Mouse (Mus musculus) right cerebral cortex, postnatal 14 days (tissue): ENCODE measurements around the gene Slc15a3.
A peak's percentile ranks its signal among the peaks of the same experiment; 100 is the strongest.

ENCODE experiments used
- DNase-seq: peaks from one replicate; pipeline ENCODE4 v3.0.0; 2022

Slc15a3 gene

DNA sequence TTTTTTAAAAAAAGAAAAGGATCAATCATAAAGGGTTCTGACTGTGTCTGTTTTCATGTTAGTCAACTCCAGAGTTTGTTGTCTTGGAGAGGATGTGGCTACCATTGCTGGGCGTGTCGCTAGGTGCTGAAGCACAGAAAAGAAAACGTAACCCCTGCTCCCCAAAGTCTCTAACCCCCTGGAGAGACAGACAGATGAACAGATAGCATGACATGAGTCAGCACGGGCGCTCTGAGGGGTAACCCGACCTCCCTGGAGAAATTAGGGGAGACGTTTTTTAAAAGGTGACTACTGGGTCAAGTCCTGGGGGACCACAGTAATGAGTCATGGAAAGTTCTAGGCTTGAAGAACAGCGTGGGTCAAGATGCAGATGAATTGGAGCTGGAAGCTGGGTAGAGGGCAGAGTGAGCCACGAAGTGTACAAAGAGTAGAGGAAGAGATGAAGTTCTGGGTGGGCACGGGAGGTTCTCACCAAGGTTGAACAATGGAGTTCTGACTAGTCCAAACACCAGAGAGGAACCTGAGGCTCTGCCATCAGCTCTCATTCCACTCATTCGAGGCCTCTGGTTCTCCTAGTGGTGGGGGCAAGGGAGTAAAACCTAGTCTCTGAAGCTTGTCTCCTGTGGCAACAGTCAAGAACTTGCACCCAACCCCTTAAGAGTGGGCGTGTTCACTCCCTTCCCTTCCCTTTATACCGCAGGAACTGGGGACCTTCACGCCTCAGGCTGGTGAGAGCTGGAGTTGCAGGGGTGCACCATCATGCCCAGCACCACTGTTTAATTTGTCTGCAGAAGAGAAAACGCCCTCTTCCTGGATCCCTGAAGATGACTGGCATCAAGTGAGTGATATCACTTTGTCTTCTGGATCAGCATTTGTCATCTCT is at the start of gene Slc15a3:
Gene Slc15a3 (plus strand): TSS at position 718 of the 883 bp plus-strand sequence.
- DNase-seq = no peak

DNA sequence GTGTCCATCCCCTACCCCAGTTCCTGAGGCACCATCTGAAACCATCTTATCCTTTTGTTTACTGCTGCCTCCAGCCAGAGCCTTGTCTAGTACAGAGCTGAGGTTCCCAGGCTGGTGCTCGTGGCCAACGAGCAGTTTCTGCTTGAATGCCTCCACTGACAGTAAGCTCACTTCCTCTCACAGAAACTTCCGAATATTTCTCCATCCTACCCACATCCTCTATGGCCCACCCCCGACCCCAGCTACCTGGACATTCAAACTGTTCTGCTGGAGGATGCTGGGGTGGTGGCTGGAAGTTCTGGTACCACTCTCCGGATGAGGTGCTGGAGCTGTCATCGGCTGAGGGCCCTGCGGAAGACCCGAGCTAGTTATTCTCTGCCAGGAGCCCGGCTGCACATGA is 49.2 kb upstream of the Slc15a3 start:
- DNase-seq = no peak

DNA sequence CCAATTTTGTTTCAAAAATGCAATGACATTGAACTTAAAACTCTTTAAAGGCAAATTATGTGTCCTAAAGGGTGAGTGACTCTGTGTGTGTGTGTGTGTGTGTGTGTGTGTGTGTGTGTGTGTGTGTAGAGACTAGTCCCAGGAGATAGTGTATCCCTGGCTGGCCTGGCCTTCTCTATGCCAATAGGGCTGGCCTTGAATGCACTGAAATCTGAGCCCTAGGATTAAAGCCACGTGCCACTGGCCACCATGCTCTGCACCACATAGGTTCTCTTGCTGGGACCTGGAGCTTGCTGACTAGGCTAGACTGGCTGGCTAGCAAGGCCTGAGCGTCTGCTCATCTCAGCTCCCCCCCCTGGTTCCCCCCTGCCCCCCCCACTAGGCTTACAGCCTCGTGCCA is 46.5 kb upstream of the Slc15a3 start:
- no peak for DNase-seq

DNA sequence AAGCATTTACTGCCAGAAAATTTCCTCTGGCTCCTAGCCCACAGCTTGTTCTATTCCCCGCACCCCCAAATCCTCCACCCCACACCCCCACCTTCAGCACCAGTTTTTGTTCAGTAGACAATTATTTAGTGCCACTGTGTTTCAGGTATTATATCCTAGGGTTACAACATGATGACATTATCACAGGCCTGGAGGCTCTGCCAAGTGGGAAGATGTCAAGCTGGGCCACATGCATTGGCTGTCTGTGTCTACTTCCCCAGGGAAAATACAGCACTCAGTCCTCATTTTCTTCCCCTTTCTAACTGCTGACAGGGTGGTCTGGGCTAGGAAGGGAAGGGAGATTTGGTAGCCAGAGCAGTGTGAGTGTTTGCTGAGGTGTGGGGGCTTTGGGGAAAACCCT is 44.6 kb upstream of the Slc15a3 start:
- DNase-seq = no peak

DNA sequence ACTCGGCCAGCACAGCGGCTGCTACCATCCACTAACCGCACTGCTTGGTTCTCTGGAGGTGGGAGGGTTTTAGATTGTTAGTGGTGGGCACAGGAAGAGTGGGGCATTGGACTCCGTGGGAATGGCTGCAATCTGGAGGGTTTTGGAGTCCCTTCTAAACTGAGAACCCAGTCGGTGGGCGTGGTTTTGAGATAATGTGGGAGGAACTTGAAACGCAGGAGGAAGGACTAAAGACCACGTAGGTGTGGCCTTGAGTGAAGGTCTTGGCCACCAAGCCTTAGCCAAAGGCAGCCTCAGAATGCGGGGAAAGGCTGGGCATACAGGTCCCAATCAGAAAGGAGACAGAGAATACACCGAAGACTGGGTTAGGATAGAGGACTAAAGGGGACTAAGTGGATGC is 41.0 kb upstream of the Slc15a3 start:
- DNase-seq = no peak

DNA sequence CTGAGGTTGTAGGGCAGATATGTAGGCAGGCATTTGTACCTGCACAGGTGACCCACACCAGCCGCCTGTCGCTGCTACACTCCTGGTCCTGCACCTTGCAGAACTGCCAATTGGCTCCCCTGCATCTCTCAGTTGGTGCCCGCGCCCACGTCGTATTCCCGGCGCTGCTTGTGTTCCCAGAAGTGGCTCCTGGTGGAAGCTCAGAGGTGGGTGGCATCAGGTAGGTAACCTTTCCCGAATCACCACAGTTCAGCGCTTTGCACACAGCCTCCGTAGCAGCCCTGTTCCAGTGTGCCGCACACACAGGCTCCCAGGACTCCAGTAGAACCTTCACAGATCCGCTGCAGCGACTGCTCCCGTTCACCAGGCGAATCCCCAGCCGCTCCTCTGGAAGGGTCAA is 40.4 kb upstream of the Slc15a3 start:
- no peak for DNase-seq

DNA sequence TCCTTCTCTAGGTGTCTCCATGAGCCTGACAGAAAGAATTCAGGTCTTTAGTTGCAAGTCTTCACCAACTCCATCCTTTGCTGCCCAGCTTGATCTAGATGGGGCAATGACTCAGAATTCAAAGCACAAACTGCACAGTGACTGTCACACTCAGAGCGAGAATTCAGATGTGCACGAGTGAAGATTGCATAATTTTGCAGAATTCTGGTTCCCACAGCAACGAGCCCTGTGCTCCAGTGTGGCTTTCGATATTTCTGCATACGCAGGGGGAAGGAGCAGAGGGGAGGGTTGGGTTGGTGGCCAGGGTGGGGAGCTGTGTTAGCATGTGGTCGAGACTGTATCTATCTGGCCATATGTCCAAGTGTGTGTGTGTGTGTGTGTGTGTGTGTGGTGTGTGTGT is 38.5 kb upstream of the Slc15a3 start:
- peak; percentile 35 for DNase-seq

DNA sequence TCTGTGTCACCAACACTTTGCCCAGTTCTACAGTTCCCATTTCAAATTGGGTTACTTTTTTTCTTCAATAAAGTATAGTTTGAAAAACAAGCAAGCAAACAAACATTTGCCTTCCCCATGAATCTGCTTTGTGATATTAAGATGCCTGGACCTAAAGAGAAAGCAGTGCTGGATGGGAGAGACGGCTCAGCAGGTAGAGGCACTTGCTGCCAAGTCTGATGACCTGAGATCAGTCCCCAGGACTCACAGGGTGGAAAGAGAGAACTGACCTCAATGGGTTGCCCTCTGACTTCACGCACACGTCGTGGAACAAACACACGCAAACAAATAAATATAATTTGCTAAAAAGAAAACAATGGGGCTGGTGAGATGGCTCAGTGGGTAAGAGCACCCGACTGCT is 37.6 kb upstream of the Slc15a3 start:
- DNase-seq = no peak

DNA sequence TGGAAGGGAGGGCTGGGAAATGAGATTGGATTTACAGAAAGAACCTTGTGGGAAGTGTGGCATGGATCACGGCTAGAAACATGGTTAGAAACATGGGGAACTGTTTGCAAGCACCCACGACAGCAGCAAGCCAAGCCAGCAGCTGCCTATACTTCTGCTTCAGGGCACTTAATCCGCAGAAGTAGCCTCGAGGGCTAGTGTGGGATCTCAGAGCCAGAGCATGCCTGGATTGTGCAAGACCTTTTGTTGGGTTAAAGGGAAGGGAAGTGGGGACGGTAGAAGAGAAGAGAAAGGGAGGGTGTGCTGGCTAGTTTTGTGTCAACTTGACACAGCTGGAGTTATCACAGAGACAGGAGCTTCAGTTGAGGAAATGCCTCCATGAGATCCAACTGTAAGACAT is 35.8 kb upstream of the Slc15a3 start:
- DNase-seq = no peak

DNA sequence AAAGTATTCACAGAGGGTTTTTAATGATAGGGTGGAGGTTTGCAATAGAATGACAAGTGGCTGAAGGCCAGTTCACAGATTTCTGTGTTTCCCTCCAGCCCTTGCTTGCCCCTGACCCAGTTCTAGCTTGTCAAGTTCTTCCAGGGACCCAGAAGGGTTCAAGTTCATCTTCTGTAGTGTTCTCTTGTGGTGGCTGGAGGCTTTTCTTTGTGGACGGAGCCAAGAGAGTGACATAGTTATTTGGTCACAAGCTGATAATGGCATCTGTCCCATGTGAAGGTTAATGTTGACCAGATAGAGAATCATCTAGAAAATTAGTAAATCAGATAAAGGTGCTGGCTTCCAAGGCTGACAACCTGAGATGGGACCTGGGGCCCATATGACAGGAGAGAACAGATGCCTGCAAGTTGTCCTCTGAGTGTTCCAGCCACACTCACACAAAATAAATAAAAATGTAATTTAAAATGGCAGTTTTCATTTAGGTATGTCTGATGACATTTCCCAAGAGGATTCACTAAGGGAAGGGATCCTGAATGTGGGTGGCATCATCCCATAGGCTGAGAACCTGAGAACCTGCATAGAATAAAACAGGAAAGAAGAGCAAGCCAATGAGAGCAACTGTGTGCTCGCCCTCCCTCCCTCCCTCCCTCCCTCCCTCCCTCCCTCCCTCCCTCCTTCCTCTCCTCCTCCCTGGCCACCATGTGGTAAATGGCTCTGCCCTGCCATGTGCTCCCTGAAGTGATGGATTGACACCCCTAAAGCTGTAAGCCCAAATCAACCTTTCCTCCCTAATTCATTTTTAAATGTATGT is 34.5 kb upstream of the Slc15a3 start:
- no peak for DNase-seq

DNA sequence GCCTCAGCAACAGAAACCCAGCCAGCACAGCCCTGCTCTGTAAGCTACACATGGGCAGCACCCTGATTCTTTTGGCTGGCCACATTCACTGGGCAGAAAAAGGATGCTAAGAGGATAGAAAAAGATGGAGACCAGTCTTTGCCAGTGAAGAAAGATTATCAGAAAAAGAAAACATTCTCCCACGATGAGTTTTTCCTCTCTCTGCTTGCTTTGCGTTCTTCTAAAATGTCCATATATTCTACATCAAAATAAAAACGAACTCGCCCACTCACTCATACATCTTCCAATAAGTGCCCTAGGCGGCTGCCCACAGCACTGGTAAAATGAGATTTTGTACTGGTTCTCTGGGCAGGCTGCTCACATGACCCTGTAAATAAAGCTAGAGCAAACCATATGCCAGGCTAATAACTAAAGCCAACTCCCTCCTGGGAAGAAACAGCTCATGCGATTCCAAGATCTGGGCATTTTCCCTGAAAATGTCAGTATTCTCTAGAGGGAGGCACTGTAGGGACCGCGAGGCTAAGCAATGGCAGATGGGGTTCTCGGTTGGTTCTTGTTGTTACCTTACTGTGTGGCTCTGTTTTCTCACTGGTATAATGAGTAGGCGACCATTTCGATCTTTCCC is 33.8 kb upstream of the Slc15a3 start:
- DNase-seq = no peak

DNA sequence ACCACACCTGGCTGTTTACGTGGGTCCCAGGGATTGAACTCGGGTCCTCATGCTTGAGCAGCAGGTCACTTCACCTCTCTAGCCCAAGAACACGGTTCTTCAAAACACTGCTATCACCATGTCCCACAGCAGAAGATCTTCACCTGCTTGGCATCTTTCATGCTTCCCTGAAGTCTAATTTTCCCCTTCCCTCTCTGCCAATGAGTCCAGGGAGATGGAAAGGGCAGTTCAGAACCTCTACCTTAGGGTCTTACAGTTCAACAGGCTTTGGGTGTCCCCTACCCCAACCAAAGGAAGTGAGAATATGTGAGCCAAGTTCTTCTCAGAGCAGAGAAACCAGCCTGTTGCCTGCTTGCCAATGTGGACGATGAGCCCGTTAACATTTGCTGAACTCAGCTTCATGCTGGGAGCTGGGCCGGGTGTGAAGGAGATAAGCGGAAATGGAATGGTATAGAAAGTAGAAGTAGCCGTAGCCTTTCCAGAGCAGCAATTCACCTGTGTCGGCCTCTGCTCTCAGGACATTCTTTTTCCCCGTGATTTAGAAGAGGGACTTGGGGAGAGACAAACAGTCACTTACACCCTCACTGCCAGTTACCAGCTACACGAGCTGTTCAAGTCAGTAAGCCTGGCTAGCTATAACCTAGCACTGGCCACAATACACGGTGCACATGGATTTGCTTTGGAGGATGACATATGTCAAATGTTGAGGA is 30.8 kb upstream of the Slc15a3 start:
- DNase-seq = no peak

DNA sequence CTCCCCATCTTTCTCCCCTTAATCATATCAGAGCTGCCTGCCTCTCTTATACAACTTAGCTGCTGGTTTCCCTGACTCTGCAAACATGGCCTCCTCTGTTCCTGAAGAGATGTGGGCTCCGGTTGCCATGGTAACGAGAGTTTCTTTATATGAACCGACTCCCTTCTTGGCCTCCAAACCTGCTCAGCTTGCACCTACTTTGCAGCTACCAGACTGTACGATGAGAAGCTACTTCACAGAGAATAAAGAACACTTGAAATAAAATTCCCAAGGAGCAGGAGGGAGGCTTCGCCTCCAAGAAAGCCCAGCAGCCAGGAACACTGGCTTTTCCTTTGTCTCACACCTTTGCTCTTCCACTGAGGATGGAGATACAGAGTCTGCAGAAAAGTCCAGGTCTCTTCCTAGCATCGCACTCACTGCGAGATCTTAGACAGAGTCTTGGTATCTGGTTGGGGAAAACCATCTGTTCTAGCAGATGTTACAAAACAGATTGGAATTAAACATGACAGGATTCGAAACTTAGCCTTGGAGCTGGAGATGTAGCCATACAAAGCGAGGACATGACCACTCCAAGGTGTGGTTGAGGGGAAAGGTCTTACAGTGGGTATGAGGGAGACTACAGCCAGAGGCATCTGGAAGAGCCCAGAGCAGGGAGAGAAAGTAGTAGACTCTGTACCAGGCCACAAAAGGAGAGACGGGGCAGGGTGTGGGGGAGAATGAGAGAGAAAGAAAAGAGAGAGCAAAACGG is 29.9 kb upstream of the Slc15a3 start:
- peak; percentile 51 for DNase-seq

DNA sequence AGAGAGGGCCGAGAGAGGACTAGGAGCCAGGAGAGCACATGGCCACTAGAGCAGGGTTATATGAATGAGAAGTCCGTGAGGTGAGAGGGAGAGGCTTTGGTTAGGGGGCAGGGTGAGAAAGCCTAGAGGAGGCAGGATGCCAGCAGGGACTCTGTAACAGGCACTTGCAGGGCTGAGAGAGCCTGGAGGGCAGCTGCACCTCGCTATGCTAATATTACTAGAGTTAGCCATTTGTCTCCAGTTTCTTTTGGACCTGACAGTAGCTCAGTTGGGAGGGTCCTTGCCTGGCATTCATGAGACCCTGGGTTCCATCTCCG is 29.4 kb upstream of the Slc15a3 start:
- peak; percentile 26 for DNase-seq

DNA sequence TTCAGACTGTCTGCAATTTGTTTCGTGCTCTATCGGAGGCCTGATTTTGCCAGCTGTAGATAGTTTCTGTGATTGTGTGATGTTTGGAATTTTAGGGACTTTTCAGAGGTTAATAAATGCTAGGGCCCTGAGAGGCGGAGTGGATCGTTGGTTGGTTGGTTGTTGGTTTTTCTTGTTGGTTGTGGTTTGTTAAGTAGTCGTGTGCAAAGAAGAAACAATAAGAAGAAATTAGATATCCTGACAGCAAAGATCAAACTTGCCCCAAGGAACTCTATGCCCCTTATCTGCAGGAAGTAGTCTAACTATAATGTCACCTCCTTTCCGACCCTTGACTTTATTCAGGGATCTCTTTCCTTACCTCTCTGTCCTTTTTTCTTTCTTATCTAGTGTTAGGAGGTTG is 28.1 kb upstream of the Slc15a3 start:
- DNase-seq = no peak

DNA sequence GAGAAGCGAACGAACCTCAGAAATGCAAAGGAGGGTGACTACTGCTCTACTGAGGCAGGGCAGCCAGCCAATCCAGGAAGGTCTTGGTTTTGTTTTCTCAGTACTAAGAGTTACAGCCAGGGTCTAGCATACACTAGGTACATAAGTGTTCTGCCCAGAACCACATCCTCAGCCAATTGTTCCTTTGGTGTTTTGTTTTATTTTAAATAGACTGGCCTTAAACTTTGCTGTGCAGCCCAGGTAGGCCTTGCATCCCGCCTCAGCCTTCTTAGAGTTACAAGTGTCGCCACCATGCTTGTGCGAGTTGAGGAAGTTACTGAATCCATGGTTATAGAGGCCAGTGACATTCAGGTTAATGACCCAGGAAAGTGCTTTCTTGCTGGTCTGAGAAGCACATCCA is 26.5 kb upstream of the Slc15a3 start:
- no peak for DNase-seq

DNA sequence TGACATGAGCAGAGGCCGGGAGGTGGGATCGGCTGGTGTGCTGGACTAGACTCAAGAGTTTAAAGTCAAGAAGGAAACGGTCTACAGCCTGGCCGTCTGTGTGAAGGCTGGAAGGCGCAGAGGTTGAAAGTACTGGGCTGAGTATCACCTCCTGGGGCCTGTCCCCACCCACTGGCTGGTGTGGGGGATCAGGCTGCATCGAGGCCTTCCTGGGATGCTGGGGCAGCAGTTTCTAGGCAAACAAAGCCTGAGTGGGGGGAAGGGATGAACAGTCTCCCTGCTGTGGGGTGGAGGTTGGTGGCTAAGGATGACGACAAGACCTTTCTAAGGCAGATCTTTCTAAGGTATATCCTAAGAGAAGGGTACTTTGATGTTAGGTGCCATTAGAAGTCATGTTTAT is 25.6 kb upstream of the Slc15a3 start:
- no peak for DNase-seq

DNA sequence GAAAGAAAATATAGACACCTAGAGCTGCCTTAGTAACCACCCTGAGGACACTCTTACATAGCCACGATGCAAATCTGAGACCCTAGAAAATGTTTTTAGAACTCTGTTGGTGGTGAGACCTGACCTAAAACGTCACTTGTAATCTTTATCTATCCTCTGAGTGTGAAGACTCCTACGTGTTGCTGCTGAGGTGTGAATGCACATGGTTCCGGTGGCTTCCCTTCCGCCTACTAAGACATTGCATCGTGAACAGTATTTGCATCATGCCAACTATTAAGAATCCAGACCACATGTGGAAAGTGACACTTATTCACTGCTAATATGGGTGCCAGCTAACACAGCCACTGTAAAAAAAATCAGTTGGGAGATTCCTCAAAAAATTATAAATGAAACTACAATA is 23.7 kb upstream of the Slc15a3 start:
- no peak for DNase-seq

DNA sequence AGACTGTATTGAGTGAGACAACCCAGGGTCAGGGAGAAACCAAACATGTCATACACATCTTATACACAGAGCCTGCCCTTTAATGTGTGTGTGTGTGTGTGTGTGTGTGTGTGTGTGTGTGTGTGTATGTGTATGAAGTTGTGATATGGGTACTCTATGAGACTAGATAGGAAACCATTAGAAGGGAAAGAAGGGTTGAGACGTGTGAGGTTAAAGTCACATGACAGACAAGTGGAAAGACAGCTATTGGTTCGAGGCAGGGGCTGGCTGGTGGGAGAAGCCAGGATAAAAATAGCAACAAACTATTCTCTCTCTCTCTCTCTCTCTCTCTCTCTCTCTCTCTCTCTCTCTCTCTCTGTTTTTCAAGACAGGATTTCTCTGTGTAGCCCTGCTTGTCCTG is 23.1 kb upstream of the Slc15a3 start:
- no peak for DNase-seq

DNA sequence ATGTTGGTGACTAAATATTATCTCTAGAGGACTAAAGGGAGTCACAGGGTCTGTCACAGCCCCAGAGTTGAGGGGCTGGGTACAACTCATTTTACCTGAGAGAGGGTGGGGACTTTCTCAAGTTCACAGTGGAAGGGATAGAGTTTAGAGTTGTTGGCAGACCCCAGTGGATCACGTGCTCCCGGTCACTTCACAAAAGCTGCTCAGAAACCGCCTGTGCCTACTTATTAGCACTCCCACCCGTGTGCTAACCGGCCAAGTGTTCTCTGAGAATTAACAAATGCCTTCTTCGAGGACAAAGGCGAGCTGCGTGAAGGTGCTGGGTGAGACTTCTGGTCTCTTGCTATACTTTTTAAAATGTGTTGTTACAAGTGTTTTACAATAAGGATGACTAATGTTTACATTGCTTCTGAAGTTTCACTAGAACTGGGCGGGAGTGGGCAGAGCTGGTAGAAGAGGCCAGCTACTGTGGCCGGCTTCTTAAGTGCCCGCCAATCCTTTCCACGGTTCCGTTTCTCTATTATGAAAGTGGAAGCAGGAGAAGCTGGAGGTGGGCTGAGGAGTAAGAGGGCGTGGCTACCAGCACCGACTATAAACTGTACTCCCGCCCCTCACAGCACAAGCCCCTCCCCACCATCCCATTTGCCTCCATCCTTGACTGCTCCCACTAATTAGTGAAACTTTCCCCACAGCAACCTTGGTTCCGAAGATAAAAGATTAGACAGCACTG is 21.1 kb upstream of the Slc15a3 start:
- DNase-seq = no peak

DNA sequence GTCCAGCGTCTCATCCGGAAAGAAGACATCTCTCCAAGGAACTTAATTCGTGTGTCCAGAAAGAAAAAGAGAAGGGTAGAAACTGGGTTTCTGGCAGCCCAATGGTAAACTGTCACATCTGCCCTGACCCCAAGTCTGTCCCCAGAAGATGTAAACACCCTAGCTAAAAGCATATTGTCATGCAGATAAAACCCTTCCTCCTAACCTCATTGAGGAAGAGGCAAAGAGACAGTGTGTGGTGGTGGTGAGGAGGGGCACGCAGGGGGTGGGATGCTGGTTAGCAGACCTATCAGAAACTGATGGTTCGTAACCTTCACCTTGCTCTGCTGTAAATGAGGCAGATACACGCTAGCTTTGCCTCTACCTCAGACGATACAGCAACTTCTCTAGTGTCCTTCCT is 18.2 kb upstream of the Slc15a3 start:
- no peak for DNase-seq

DNA sequence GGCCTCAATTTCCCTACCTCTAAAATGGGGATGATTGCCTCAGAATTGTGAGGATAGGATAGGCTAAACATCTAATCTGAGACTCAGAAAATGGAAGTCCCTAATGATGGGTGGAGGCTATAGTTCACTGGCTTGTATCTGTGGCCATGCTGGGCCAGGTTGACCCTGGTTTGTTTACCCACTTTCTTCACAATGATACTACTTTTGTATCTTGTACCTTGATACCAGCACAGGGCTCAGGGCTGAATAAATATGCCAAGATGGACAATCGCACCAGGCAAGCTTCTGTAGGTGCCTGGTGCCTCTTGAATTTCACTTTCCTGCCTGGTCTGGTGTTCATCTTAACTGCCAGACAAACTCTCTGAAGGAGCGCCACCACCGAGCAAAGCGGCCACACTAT is 17.0 kb upstream of the Slc15a3 start:
- no peak for DNase-seq
